Mouse (Mus musculus) kidney, postnatal 0 days (tissue): ENCODE measurements around the gene Olfm4. TPM values are rescaled to one million over a fixed set of nuclear protein-coding genes. Genes with fewer than 3 reads are reported as not detected.

Experiments used
- ATAC-seq: fragments of 200-750 bp; cut with Nextera tagmentation; replicated peaks from 2 replicates; pipeline ENCODE4 v1.8.0; 2017; ENCODE audit warnings: low read depth, moderate number of reproducible peaks, moderate TSS enrichment, moderate library complexity; ENCODE audit not compliant: low FRiP score
- DNase-seq: peaks from one replicate; pipeline ENCODE4 v3.0.0-alpha.2; 2016; ENCODE audit warnings: low spot score
- H3K27ac ChIP-seq: fragments of 300-500 bp; sonication (generic); 2 replicates; pipeline ENCODE4 v1.5.1; 2014; ENCODE audit warnings: mild to moderate bottlenecking
- H3K27me3 ChIP-seq: fragments of 300-500 bp; sonication (generic); 2 replicates; pipeline ENCODE4 v1.6.1; 2014; ENCODE audit warnings: low read length, mixed read lengths; ENCODE audit not compliant: insufficient read depth
- H3K36me3 ChIP-seq: fragments of 300-500 bp; sonication (generic); 2 replicates; pipeline ENCODE4 v1.6.1; 2014; ENCODE audit warnings: low read length, mixed read lengths; ENCODE audit not compliant: insufficient read depth
- H3K4me1 ChIP-seq: fragments of 300-500 bp; sonication (generic); replicated peaks from 2 replicates; pipeline ENCODE4 v1.6.1; 2014; ENCODE audit warnings: antibody characterized with exemption, low read length, mixed read lengths; ENCODE audit not compliant: insufficient read depth
- H3K4me2 ChIP-seq: fragments of 300-500 bp; sonication (generic); 2 replicates; pipeline ENCODE4 v1.6.1; 2014; ENCODE audit warnings: mild to moderate bottlenecking, low read length, moderate library complexity, mixed read lengths
- H3K4me3 ChIP-seq: fragments of 300-500 bp; sonication (generic); replicated peaks from 2 replicates; pipeline ENCODE4 v1.5.1; 2014; ENCODE audit warnings: low read depth, low read length
- H3K9ac ChIP-seq: fragments of 300-500 bp; sonication (generic); 2 replicates; pipeline ENCODE4 v1.6.1; 2014; ENCODE audit warnings: low read depth, low read length
- H3K9me3 ChIP-seq: fragments of 300-500 bp; sonication (generic); replicated peaks from 2 replicates; pipeline ENCODE4 v1.6.1; 2016; ENCODE audit warnings: low read length, inconsistent platforms, mixed read lengths
- CTCF ChIP-seq: IDR thresholded peaks from 2 replicates; pipeline ENCODE4 v1.5.1; 2016; ENCODE audit warnings: antibody characterized with exemption, low read depth, mild to moderate bottlenecking, moderate library complexity
- WGBS: fragments of 180-500 bp; shearing (Covaris S2); extraction: QIAGEN DNeasy Blood & Tissue Kit; methylation state at CpG from one replicate; pipeline ENCODE4 v1.1.7; 2014; 5-methylcytosine and 5-hydroxymethylcytosine counted together
- polyA plus RNA-seq: library from polyadenylated mRNA; unstranded; fragments of >200 nt; fragmentation: Nextera tagmentation; extraction: Ambion mirVana; gene quantifications from 2 replicates; pipeline ENCODE4 v1.2.1, GENCODE M21; 2015

Gene Olfm4
- polyA plus RNA-seq, 1 experiment from 2014 or later, result 2.7 TPM

DNA sequence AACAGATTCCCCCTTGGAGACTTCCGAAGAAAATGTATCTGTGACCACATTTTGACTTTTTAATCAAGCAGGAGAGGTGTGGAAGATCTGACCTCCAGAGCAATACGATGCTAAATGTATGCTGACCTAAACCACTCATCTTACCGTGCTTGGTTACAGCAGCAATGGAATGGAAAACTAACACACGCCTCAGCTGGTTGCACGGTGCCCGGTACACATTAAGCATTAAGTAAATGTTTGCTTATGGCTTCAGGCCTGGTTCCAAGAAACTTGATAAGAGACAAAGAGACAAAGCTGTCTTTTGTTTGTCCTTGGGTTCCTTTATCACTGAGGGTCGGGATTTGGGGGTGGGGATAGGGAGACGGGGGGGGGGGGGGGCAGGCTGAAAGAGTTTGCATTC, 3.0 kb downstream of the Olfm4 start:
- H3K4me3 ChIP-seq, result no peak overlapping the region
- no peak overlapping the region for H3K27ac ChIP-seq
- H3K4me1 ChIP-seq, result no peaks in the 10 kb centered on the region
- TF ChIP-seq CTCF, result no peak
- H3K4me2 ChIP-seq, result no peak overlapping the region
- H3K27me3 ChIP-seq, result no peaks in the 10 kb centered on the region
- ATAC-seq (no peak; the same call in 1 of the 2 replicates), DNase-seq (peak; percentile 55)
- H3K9me3 ChIP-seq, result no peaks in the 10 kb centered on the region
- no peak overlapping the region for H3K9ac ChIP-seq
- WGBS, result 26% methylated on average over 8 of the region's 8 CpGs
- H3K36me3 ChIP-seq, result no peaks in the 10 kb centered on the region

DNA sequence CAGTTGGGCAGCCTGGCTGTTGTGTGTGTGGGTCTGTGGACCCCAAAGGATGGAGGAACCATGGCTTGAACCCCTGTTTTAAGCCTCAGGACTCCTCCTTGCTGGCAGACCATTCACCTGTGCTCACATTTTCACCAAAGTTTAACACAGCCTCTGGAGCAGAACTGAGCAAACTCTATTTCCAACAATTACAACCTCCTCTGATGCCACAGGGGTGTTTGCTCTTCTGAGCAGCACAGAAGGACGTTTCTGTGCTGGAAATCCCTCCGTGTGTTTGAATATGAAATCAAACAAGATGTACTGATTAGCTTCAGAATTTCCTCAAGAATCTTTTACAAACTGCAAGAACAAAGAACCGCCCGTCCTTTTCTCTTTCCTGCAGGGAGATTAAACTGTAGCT, 5.9 kb downstream of the Olfm4 start:
- DNase-seq (no peak), ATAC-seq (no peak)
- H3K4me2 ChIP-seq, result no peak overlapping the region
- no peak overlapping the region for H3K27ac ChIP-seq
- no peak for TF ChIP-seq CTCF
- no peaks in the 10 kb centered on the region for H3K9me3 ChIP-seq
- H3K9ac ChIP-seq, result no peak overlapping the region
- no peaks in the 10 kb centered on the region for H3K36me3 ChIP-seq
- H3K4me3 ChIP-seq, result no peak overlapping the region
- H3K4me1 ChIP-seq, result no peaks in the 10 kb centered on the region
- no peaks in the 10 kb centered on the region for H3K27me3 ChIP-seq
- WGBS, result 52% methylated on average over 4 of the region's 4 CpGs

DNA sequence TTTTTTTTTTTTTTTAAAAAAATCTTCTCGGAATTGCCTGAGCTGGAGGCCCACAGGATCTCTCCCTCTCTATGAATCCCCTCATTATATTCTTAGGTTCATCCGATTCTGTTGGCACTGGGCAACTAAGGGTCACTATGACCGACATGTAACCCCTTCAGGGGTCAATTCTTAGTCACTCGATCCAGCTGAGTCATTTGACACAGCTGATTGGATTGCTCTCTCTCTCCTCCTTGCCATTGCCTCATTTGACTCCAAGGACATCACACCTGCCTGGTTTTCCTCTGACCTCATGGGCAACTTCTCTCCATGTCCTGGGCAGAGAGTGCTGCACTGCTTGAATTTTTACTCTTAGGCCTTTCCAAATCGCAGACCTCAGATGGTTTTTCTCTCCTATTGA, 6.7 kb downstream of the Olfm4 start:
- ATAC-seq (0 out of 2 replicates have a peak, but pooled peaks have one; percentile 52), DNase-seq (no peak)
- H3K27me3 ChIP-seq, result no peaks in the 10 kb centered on the region
- 44% methylated on average over 5 of the region's 5 CpGs for WGBS
- no peak for TF ChIP-seq CTCF
- H3K36me3 ChIP-seq, result no peaks in the 10 kb centered on the region
- H3K4me1 ChIP-seq, result no peaks in the 10 kb centered on the region
- H3K27ac ChIP-seq, result no peak overlapping the region
- H3K9ac ChIP-seq, result no peak overlapping the region
- H3K4me2 ChIP-seq, result no peak overlapping the region
- no peaks in the 10 kb centered on the region for H3K9me3 ChIP-seq
- no peak overlapping the region for H3K4me3 ChIP-seq

DNA sequence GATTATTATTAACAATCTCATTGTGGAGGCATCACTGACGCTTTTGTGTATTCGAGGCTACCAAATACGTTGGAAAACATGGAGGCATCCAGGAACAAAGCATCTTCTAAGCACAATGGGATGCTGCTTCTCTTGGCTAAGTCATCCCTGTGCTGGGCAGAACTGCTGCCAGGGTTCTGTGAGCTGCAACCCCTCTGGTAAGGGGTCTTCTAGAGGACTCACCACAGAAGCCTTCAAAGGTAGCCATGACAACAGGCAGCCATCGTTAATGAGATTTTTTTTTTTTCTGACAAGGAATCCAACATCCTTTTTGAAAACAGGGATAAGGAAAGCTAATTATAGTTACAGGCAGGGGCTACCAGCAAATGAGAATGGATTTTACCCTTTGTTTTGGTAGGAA, 13.7 kb downstream of the Olfm4 start:
- DNase-seq, result no peak
- no peak overlapping the region for H3K27ac ChIP-seq
- H3K9me3 ChIP-seq, result no peaks in the 10 kb centered on the region
- no peaks in the 10 kb centered on the region for H3K27me3 ChIP-seq
- peaks cover 6% of the 10 kb centered on the region for H3K4me1 ChIP-seq
- ATAC-seq, result no peak
- TF ChIP-seq CTCF, result no peak
- H3K36me3 ChIP-seq, result no peaks in the 10 kb centered on the region
- H3K4me3 ChIP-seq, result no peak overlapping the region
- no peak overlapping the region for H3K9ac ChIP-seq
- WGBS, result 68% methylated on average over 4 of the region's 4 CpGs
- no peak overlapping the region for H3K4me2 ChIP-seq

DNA sequence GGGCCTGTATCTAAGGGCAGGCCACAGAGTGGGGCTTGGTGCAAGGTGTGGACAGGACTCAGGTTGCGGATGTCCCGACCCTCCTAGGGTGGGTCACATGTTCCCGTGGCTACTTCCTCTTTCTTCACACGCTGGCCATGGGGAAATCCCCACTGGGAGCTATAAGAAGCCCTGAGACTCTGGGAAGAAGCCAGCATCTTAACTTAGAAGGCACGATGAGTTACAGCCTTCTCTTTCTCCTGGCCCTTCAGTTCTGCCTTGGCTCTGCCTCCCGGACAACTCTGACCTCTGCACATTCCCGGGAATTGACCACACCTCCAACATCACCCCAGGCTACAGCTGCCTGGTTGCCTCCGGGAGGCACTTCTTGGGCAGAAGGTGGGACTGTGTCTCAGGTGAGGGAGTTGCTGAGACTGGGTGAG, 16.2 kb downstream of the Olfm4 start:
- peak overlapping the region; percentile 57; the same call in 1 of the 2 replicates for H3K27ac ChIP-seq
- TF ChIP-seq CTCF, result no peak
- no peaks in the 10 kb centered on the region for H3K36me3 ChIP-seq
- 8% methylated on average over 7 of the region's 8 CpGs for WGBS
- no peak overlapping the region; the same call in 1 of the 2 replicates for H3K4me2 ChIP-seq
- H3K27me3 ChIP-seq, result no peaks in the 10 kb centered on the region
- no peak overlapping the region for H3K4me3 ChIP-seq
- H3K9ac ChIP-seq, result no peak overlapping the region
- no peaks in the 10 kb centered on the region for H3K9me3 ChIP-seq
- peaks cover 6% of the 10 kb centered on the region for H3K4me1 ChIP-seq
- ATAC-seq, result peak; percentile 81
- DNase-seq, result peak; percentile 83

DNA sequence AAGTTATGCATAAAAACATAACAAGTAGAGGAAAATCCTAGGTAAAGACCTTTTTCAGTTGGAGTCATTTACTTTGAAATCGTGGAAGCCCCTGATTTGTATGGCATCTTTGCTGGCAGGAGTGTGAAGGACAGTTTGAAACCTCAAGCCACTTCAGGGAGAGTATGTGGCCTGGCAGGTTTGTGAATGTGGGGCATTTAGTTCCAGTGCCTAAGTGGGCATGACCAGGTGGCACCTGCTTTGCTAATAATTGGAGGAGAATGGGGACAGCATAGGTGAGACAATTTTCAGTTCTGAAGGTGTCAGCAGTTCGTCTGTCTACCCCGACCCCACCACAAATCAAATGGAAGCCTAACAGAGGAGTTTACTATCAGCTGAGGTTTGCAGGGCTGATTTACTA, 23.8 kb downstream of the Olfm4 start:
- no peak overlapping the region for H3K4me2 ChIP-seq
- H3K4me1 ChIP-seq, result no peaks in the 10 kb centered on the region
- H3K27ac ChIP-seq, result no peak overlapping the region
- no peaks in the 10 kb centered on the region for H3K9me3 ChIP-seq
- no peak for TF ChIP-seq CTCF
- no peaks in the 10 kb centered on the region for H3K36me3 ChIP-seq
- DNase-seq, result no peak
- H3K4me3 ChIP-seq, result no peak overlapping the region
- 46% methylated on average over 3 of the region's 3 CpGs for WGBS
- no peaks in the 10 kb centered on the region for H3K27me3 ChIP-seq
- ATAC-seq, result no peak
- H3K9ac ChIP-seq, result no peak overlapping the region

DNA sequence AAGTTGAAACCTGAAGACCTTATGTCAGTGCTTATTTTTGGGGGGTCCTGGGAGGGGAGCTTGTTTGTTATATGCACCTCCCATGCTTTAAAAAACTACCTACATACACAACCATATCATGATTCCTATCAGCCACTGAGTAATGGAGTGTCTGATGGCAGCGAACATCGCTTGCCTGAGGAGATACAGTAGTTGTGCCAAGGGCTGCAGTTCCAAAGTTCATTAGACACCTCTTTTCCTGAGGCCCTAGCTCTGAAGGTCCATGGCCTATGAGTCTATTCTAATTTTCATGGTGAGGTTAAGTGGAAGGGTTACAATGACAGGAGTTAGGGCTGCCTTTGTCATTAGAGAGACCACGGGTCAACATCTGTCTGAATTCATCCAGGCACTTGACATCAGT, 26.5 kb downstream of the Olfm4 start:
- 80% methylated on average over 3 of the region's 3 CpGs for WGBS
- H3K4me1 ChIP-seq, result peaks cover 8% of the 10 kb centered on the region; the same call in 1 of the 2 replicates
- H3K27me3 ChIP-seq, result no peaks in the 10 kb centered on the region
- H3K4me2 ChIP-seq, result no peak overlapping the region
- no peaks in the 10 kb centered on the region for H3K9me3 ChIP-seq
- no peak overlapping the region for H3K4me3 ChIP-seq
- ATAC-seq, result no peak
- H3K9ac ChIP-seq, result no peak overlapping the region
- H3K36me3 ChIP-seq, result no peaks in the 10 kb centered on the region
- no peak overlapping the region for H3K27ac ChIP-seq
- DNase-seq, result no peak
- no peak for TF ChIP-seq CTCF
